Mouse (Mus musculus) midbrain, postnatal 0 days (tissue): ENCODE data around the gene Mrpl43. TPM values are rescaled to one million over a fixed set of nuclear protein-coding genes. Genes with fewer than 3 reads are reported as not detected.

ENCODE experiments used
- ATAC-seq: fragments of 200-750 bp; cut with Nextera tagmentation; 2 replicates; pipeline ENCODE4 v1.8.0; 2017; ENCODE audit warnings: moderate number of reproducible peaks, mild to moderate bottlenecking, moderate TSS enrichment, moderate library complexity; ENCODE audit not compliant: low FRiP score
- DNase-seq: peaks from one replicate; pipeline ENCODE4 v3.0.0-alpha.2; 2015; ENCODE audit warnings: low spot score
- H3K27ac ChIP-seq: fragments of 300-500 bp; sonication (generic); 2 replicates; pipeline ENCODE4 v1.5.1; 2014; ENCODE audit warnings: low read depth, mild to moderate bottlenecking, low read length, mixed read lengths
- H3K27me3 ChIP-seq: fragments of 300-500 bp; sonication (generic); 2 replicates; pipeline ENCODE4 v1.6.1; 2014; ENCODE audit warnings: low read length, control low read depth, mixed read lengths; ENCODE audit not compliant: insufficient read depth
- H3K36me3 ChIP-seq: fragments of 300-500 bp; sonication (generic); 2 replicates; pipeline ENCODE4 v1.6.1; 2014; ENCODE audit warnings: low read length, control low read depth, mixed read lengths; ENCODE audit not compliant: insufficient read depth
- H3K4me1 ChIP-seq: fragments of 300-500 bp; sonication (generic); 2 replicates; pipeline ENCODE4 v1.6.1; 2014; ENCODE audit warnings: mild to moderate bottlenecking, control low read depth, antibody characterized with exemption, low read length, mixed read lengths; ENCODE audit not compliant: insufficient read depth
- H3K4me2 ChIP-seq: fragments of 300-500 bp; sonication (generic); 2 replicates; pipeline ENCODE4 v1.6.1; 2014; ENCODE audit warnings: low read depth, mild to moderate bottlenecking, low read length, mixed read lengths; ENCODE audit not compliant: poor library complexity, severe bottlenecking
- H3K4me3 ChIP-seq: fragments of 300-500 bp; sonication (generic); 2 replicates; pipeline ENCODE4 v1.5.1; 2014; ENCODE audit warnings: low read depth, mild to moderate bottlenecking, low read length, moderate library complexity
- H3K9ac ChIP-seq: fragments of 300-500 bp; sonication (generic); replicated peaks from 2 replicates; pipeline ENCODE4 v1.6.1; 2014; ENCODE audit warnings: mild to moderate bottlenecking, low read length, moderate library complexity, mixed read lengths; ENCODE audit not compliant: poor library complexity, severe bottlenecking
- H3K9me3 ChIP-seq: fragments of 300-500 bp; sonication (generic); 2 replicates; pipeline ENCODE4 v1.6.1; 2016; ENCODE audit warnings: low read length, control low read depth
- CTCF ChIP-seq: IDR thresholded peaks from 2 replicates; pipeline ENCODE4 v1.5.1; 2016; ENCODE audit warnings: antibody characterized with exemption, mild to moderate bottlenecking
- WGBS: fragments of 180-500 bp; shearing (Covaris S2); extraction: QIAGEN DNeasy Blood & Tissue Kit; methylation state at CpG from one replicate; pipeline ENCODE4 v1.1.7; 2014; 5-methylcytosine and 5-hydroxymethylcytosine counted together
- polyA plus RNA-seq: library from polyadenylated mRNA; unstranded; fragments of >200 nt; fragmentation: Nextera tagmentation; extraction: Ambion mirVana; gene quantifications from 2 replicates; pipeline ENCODE4 v1.2.1, GENCODE M21; 2015
- total RNA-seq: library from RNA; depleted of rRNA; stranded (reverse); fragments of >200 nt; gene quantifications from 2 replicates; pipeline ENCODE4 v1.2.3, GENCODE M21; 2014

The Mrpl43 gene
- total and polyA plus RNA-seq, 2 experiments from 2014 or later, result 87.6 to 105 TPM

DNA sequence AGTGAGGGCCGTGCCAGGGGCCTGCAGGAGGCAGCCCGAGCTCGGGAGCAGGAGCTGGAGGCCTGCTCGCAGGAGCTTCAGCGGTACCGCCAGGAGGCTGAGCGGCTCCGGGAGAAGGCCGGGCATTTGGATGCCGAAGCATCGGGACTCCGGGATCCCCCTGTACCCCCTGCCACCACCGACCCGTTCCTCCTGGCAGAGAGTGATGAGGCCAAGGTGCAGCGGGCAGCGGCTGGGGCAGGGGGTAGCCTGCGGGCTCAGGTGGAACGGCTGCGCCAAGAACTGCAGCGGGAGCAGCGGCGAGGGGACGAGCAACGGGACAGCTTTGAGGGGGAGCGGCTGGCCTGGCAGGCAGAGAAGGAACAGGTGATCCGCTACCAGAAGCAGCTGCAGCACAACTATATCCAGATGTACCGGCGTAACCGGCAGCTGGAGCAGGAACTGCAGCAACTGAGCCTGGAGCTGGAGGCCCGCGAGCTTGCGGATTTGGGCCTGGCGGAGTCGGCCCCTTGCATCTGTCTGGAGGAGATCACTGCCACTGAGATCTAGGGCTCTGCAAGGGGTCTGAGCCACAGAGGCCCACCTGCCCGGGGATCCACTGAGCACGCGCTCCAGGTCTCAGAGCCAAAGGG lies 19.8 kb upstream of the Mrpl43 start:
- Histone ChIP-seq H3K27ac (no peak overlapping the region), H3K4me2 (no peak overlapping the region), H3K9ac (no peak overlapping the region), H3K4me1 (no peaks in the 10 kb centered on the region), H3K36me3 (peaks cover 24% of the 10 kb centered on the region), H3K27me3 (no peaks in the 10 kb centered on the region), H3K9me3 (no peaks in the 10 kb centered on the region), H3K4me3 (no peak overlapping the region)
- 90% methylated on average over 37 of the region's 37 CpGs for WGBS
- TF ChIP-seq CTCF, result no peak
- DNase-seq, result no peak
- ATAC-seq, result no peak

DNA sequence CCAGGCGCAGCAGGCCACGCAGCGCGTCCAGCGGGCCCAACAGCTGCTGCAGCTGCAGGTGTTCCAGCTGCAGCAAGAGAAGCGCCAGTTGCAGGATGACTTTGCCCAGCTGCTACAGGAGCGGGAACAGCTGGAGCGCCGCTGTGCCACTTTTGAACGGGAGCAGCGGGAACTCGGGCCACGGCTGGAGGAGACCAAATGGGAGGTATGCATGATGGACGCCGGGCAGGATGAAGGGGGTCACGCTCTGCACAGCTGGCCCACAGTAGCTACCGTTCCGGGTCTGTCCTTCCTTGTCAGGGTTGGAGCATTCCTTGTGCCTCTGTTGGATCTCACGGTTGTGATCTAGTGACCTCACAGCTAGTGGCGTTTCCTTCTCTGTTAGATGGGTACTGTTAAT lies 18.5 kb upstream of the Mrpl43 start:
- Histone ChIP-seq H3K9me3 (no peaks in the 10 kb centered on the region), H3K4me3 (no peak overlapping the region), H3K4me2 (no peak overlapping the region), H3K27me3 (no peaks in the 10 kb centered on the region), H3K9ac (no peak overlapping the region), H3K4me1 (no peaks in the 10 kb centered on the region), H3K36me3 (peaks cover 24% of the 10 kb centered on the region), H3K27ac (no peak overlapping the region)
- WGBS, result 92% methylated on average over 20 of the region's 20 CpGs
- DNase-seq (no peak), ATAC-seq (no peak)
- no peak for TF ChIP-seq CTCF

DNA sequence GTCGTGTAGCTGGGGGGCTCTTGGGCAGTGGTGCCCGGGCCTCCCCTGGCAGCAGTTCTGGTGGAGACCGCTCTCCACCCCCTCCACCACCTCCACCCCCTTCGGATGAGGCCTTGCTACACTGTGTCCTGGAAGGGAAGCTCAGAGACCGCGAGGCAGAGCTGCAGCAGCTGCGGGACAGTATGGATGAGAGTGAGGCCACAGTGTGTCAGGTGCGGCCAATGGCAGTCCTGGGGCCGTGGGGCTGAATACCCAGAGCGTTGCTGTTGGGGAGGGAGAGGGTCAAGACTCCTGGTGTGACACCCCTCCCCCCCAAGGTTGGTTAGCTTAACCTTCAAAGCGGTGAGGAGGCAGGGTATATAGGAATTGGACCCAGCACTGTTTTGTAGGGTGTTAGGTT lies 17.8 kb upstream of the Mrpl43 start:
- no peak overlapping the region for H3K4me3 ChIP-seq
- ATAC-seq, result no peak
- WGBS, result 85% methylated on average over 11 of the region's 11 CpGs

DNA sequence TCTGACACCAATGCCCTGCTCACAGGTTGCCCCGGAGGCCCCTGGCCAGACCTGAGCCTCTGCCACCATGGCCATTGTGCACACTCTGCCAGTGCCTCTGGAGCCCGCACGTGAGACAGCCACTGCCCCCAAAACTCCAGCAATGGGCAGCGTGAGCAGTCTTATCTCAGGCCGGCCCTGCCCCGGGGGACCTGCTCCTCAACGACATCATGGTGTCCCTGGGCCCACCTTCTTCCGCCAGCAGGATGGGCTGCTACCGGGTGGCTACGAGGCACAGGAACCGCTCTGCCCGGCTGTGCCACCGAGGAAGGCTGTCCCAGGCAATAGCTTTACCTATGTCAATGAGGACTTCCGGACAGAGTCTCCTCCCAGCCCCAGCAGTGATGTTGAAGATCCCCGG lies 15.1 kb upstream of the Mrpl43 start:
- Histone ChIP-seq H3K4me1 (peaks cover under 1% of the 10 kb centered on the region; the same call in 1 of the 2 replicates), H3K27ac (no peak overlapping the region), H3K4me3 (no peak overlapping the region), H3K4me2 (no peak overlapping the region), H3K9me3 (no peaks in the 10 kb centered on the region), H3K36me3 (peaks cover 15% of the 10 kb centered on the region), H3K27me3 (no peaks in the 10 kb centered on the region), H3K9ac (no peak overlapping the region; the same call in 1 of the 2 replicates)
- no peak for ATAC-seq
- no peak for DNase-seq
- TF ChIP-seq CTCF, result no peak
- 91% methylated on average over 15 of the region's 15 CpGs for WGBS

More for the DNA sequence above, 17.8 kb upstream of the Mrpl43 start:
- no peak overlapping the region for H3K27ac ChIP-seq
- TF ChIP-seq CTCF, result no peak
- no peak overlapping the region for H3K4me2 ChIP-seq
- no peak for DNase-seq
- H3K9ac ChIP-seq, result no peak overlapping the region
- no peaks in the 10 kb centered on the region for H3K27me3 ChIP-seq
- peaks cover 24% of the 10 kb centered on the region for H3K36me3 ChIP-seq
- no peaks in the 10 kb centered on the region for H3K4me1 ChIP-seq
- H3K9me3 ChIP-seq, result no peaks in the 10 kb centered on the region

DNA sequence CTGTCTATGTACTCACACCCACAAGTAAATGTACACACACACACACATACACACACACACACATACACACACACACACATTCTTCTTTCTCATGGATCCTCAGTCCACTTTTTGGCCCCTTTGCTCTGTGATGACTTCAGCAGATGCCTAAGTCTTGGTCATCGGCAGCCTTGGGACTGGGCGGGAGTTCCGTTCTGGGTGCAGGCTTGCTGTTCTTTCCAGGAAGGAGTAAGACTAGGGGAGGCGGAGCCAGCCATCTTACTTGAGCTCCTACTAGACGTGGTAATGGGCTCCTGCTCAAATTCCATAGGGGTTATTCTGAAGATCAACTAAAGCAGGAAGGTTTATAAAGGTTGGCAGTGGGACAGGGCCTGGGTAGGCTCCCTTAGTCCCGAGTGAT lies 14.1 kb upstream of the Mrpl43 start:
- WGBS, result 69% methylated on average over 6 of the region's 6 CpGs

DNA sequence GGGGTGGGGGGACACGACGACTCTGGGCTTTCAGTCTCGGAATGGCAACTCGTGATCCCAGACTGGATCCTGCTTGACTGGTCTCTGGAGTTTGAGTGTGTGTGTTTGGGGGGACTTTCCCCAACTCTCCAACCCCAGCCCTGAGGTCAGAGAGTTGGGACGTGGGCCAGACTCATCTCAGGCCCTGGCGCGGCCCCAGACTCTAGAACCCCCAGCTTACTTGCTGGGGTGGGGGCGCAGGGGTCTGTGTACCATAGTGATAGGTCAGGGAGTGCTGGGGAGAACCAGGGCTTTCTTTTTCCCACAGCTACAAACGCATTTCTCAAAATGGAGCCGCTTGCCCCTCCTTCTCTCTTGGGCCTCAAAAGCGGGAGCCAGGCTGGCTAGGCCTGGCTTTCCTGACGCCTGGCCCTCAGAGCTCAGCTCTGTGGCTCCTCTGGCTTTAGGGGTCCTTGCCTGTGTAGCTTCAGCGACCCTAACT lies 12.1 kb upstream of the Mrpl43 start:
- DNase-seq (no peak), ATAC-seq (peak; percentile 2; the same call in 1 of the 2 replicates)
- H3K4me2 ChIP-seq, result peak overlapping the region; percentile 88
- no peaks in the 10 kb centered on the region for H3K27me3 ChIP-seq
- peaks cover 15% of the 10 kb centered on the region for H3K4me1 ChIP-seq
- 0% methylated on average over 12 of the region's 13 CpGs for WGBS
- H3K9me3 ChIP-seq, result no peaks in the 10 kb centered on the region
- peak overlapping the region; percentile 72 for H3K4me3 ChIP-seq
- H3K36me3 ChIP-seq, result no peaks in the 10 kb centered on the region; the same call in 1 of the 2 replicates
- H3K9ac ChIP-seq, result peak overlapping the region; percentile 69
- TF ChIP-seq CTCF, result no peak
- peak overlapping the region; percentile 82 for H3K27ac ChIP-seq

More for the DNA sequence above, 14.1 kb upstream of the Mrpl43 start:
- ATAC-seq (no peak), DNase-seq (no peak)
- Histone ChIP-seq H3K9me3 (no peaks in the 10 kb centered on the region), H3K4me2 (0 out of 2 replicates have a peak overlapping the region, but pooled peaks have one; percentile 0), H3K27me3 (no peaks in the 10 kb centered on the region), H3K27ac (no peak overlapping the region), H3K36me3 (peaks cover 5% of the 10 kb centered on the region; the same call in 1 of the 2 replicates), H3K4me3 (no peak overlapping the region), H3K4me1 (peaks cover 8% of the 10 kb centered on the region), H3K9ac (no peak overlapping the region)
- no peak for TF ChIP-seq CTCF
